Mouse (Mus musculus): ENCODE data around the gene Pitx2. TPM values are rescaled to one million over a fixed set of nuclear protein-coding genes. Genes with fewer than 3 reads are reported as not detected.

The Pitx2 gene
- polyA plus RNA-seq, 1 experiment, result 2.1 TPM

DNA sequence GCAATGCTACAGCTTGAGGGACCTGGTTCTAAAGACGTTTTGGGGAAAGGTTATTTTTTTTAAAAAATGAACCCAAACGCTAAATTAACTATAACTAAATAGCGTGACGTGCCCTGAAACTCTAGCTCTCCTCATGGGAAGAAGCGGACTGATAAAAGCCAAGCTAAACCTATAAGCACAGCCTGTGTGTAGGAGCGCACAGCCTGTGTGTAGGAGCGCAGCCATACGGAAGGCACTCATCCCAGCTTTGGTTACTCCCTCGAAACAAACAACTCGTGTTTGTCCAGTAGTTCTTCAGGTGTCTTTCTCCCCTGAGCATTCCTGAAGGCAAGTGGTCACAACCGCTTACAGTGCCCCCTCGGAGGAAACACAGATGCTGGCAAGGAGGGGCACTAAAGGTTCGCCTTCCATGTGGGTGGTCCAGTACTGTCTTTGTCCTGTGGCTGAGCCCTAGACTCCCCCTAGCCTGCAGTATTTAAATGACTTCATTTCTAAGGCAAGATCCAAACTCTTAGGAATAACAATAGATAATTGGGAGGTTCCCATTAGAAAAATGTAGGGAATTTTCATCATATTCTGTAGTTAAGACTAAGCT, 39.1 kb downstream of the Pitx2 start:
- 36% methylated on average over 13 of the region's 13 CpGs for WGBS
- Histone ChIP-seq H3K4me3 (replicated peaks; ENCODE audit: extremely low read depth, low read depth, low read length) (no peak overlapping the region), H3K4me1 (ENCODE audit: control insufficient read depth, insufficient read depth, low read length) (no peaks in the 10 kb centered on the region)
- DNase-seq, result no peak
- TF ChIP-seq CTCF (IDR thresholded peaks at IDR 0.05; ENCODE audit: insufficient read depth, low read length) (no peak), POLR2A (IDR thresholded peaks at IDR 0.05; ENCODE audit: borderline replicate concordance, extremely low read depth, low read depth, low read length) (no peak)

DNA sequence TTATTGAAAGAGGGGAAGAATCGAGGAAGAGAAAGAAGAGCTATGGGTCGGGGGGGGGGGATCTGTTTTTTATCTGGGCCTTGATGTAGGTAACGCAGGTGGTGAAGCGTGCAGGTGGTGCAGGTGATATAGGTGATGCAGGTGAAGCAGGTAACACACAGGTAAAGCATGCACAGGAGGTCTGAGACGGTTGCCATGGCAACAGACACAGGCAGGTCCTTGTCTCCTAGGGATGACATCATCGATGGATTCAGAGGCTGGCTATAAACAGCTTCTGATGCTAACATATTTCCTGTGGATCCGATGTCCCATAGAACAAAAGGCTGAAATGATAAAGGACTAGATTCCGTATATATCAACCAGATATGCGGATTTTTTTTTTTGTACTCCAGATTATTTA, 51.3 kb downstream of the Pitx2 start:
- Histone ChIP-seq H3K4me1 (ENCODE audit: control insufficient read depth, insufficient read depth, low read length) (no peaks in the 10 kb centered on the region), H3K4me3 (replicated peaks; ENCODE audit: extremely low read depth, low read depth, low read length) (no peak overlapping the region)
- 71% methylated on average over 9 of the region's 9 CpGs for WGBS
- no peak for DNase-seq
- TF ChIP-seq POLR2A (IDR thresholded peaks at IDR 0.05; ENCODE audit: borderline replicate concordance, extremely low read depth, low read depth, low read length) (no peak), CTCF (IDR thresholded peaks at IDR 0.05; ENCODE audit: insufficient read depth, low read length) (no peak)

DNA sequence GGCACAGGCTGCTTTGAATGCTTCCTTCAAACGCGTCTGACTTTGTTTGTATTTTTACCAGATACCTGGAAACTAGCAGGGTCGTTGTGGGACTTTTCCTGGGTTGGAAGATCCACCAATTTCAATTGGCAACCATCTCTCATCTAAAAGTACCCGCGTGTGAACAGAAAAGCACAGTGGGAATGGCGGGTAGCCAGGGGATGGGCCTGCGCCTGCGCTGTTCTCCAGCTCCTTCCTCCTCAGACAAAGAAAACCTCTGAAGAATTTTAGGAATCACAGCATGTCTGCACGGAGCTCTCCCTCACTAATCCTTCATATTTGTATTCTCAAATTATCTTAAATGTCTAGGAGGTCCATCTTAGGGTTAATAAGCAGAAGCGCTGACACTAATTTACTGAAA, 54.6 kb downstream of the Pitx2 start:
- no peak for DNase-seq
- TF ChIP-seq CTCF (IDR thresholded peaks at IDR 0.05; ENCODE audit: insufficient read depth, low read length) (no peak), POLR2A (IDR thresholded peaks at IDR 0.05; ENCODE audit: borderline replicate concordance, extremely low read depth, low read depth, low read length) (no peak)
- Histone ChIP-seq H3K4me3 (replicated peaks; ENCODE audit: extremely low read depth, low read depth, low read length) (no peak overlapping the region), H3K4me1 (ENCODE audit: control insufficient read depth, insufficient read depth, low read length) (no peaks in the 10 kb centered on the region)
- 47% methylated on average over 10 of the region's 10 CpGs for WGBS

DNA sequence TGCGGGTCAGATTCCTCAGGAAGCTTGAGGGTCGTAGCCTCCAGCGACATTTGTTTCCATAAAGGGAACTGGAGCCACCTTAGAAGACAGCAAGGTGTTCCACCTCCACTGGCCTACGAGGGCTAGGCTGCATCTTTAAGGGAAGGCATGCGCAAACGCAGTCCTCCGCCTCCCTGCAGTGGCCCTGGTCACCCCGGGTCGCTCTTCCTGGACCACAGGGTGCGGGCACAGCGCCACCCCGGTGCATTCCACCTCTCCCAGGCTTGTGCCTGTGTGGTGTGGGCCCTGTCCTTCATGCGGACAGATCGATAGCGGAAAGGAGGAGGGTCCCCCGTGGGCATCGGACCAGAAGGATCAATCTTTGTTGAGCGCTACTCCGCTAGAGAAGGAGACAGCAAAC, 56.6 kb downstream of the Pitx2 start:
- WGBS, result 48% methylated on average over 19 of the region's 19 CpGs
- Histone ChIP-seq H3K4me1 (ENCODE audit: control insufficient read depth, insufficient read depth, low read length) (no peaks in the 10 kb centered on the region), H3K4me3 (replicated peaks; ENCODE audit: extremely low read depth, low read depth, low read length) (no peak overlapping the region)
- TF ChIP-seq CTCF (IDR thresholded peaks at IDR 0.05; ENCODE audit: insufficient read depth, low read length) (no peak), POLR2A (IDR thresholded peaks at IDR 0.05; ENCODE audit: borderline replicate concordance, extremely low read depth, low read depth, low read length) (no peak)
- DNase-seq, result no peak

DNA sequence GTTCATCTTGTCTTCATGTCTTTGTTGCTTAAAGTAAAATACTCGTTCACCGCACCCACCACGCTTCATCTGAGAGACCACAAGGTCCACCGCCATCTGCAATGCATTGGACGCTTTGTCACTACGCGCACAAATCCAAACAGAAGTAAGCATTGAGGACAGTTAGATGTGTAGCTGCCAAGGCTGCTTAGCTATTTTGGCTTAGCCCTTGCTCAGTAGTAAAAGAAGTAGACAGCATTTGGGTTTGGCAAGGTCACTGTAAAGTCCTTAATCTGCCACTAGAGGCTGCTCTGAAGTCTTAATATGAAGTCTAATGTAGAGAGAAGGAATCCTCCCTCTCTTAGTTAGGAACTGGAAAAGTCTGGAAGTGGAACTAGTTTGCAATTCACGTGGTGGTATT, 57.1 kb downstream of the Pitx2 start:
- Histone ChIP-seq H3K4me1 (ENCODE audit: control insufficient read depth, insufficient read depth, low read length) (no peaks in the 10 kb centered on the region), H3K4me3 (replicated peaks; ENCODE audit: extremely low read depth, low read depth, low read length) (no peak overlapping the region)
- TF ChIP-seq POLR2A (IDR thresholded peaks at IDR 0.05; ENCODE audit: borderline replicate concordance, extremely low read depth, low read depth, low read length) (no peak), CTCF (IDR thresholded peaks at IDR 0.05; ENCODE audit: insufficient read depth, low read length) (no peak)
- no peak for DNase-seq
- 65% methylated on average over 8 of the region's 8 CpGs for WGBS

DNA sequence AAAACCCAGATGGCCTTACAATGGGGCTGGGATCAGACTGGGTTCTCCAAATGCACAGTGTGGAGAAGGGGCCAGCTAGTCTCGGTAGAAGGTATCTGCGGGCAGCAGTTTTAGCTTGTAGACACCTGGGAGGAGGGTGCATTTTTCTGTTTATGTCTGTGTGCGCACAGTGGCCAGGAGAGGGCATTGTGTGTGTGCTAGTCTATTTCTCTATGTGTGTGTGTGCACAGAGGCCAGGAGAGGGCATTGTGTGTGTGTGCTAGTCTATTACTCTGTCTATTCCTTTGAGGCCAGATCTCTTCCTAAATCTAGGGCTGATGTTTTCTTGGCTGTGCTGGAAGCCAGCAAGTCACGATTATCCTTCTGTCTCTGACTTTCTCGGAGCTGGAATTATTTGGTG, 58.8 kb downstream of the Pitx2 start:
- no peaks in the 10 kb centered on the region for H3K4me1 ChIP-seq (ENCODE audit: control insufficient read depth, insufficient read depth, low read length)
- H3K4me3 ChIP-seq (replicated peaks; ENCODE audit: extremely low read depth, low read depth, low read length), result no peak overlapping the region
- TF ChIP-seq POLR2A (IDR thresholded peaks at IDR 0.05; ENCODE audit: borderline replicate concordance, extremely low read depth, low read depth, low read length) (no peak), CTCF (IDR thresholded peaks at IDR 0.05; ENCODE audit: insufficient read depth, low read length) (no peak)
- 70% methylated on average over 5 of the region's 5 CpGs for WGBS
- DNase-seq, result no peak

Other genes starting within 250 kb of the Pitx2 start
- 27.6 and 46.6 TPM in 2 replicates for gene Enpep, start 132.8 kb downstream of the Pitx2 start, polyA plus RNA-seq (2012; rRNA removed)

Measured in lung, adult 2 months (tissue).